9 mouse cellular contexts compared by ENCODE assay signal in the genomic region with DNA sequence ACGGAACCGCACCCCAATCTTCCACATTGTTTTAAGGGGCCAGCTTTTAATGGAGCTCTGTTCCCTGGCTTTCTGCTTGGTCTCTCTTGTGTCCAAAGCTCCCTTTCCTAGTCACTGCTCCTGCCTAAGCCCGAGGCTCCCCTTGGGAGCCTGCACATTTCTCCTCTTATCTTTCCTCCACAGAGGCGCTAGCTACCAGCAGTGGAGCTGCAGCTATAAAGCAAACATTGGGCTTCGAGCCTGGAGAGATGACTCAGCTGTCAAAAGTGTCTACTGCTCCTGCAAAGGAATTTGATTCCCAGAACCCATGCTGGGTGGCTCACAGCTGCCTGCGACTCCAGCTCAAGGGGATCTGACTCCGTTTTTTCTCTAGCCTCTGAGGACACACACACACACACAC. TPM values are rescaled to one million over a fixed set of nuclear protein-coding genes. Genes with fewer than 3 reads are reported as not detected.
DNase-seq lines count a peak whose midpoint lies in the region; ATAC-seq and TF ChIP-seq lines count a peak whose summit lies in the region.
"Had no signal": no experiment of that assay in that cellular context is flagged by ENCODE, and none has a peak within 500 bp of the region (broad histone marks: within the 10 kb centered on the region; RNA-seq: fewer than 3 reads in every experiment).

No protein-coding gene starts in this region.

- H3K27ac ChIP-seq in midbrain, embryonic 11.5 days (ENCODE audit: low read depth, low read length): no peak overlapping the region
- no peak overlapping the region for H3K27ac ChIP-seq in midbrain, embryonic 10.5 days (replicated peaks)
- peak overlapping the region; percentile 68 for H3K27ac ChIP-seq in heart, postnatal 0 days (ENCODE audit: low read depth)
- H3K27ac ChIP-seq in stomach, embryonic 15.5 days: peak overlapping the region; percentile 48; the same call in 1 of the 2 replicates
- H3K27ac ChIP-seq: limb, embryonic 12.5 days had no signal

- no peaks in the 10 kb centered on the region for H3K4me1 ChIP-seq in midbrain, embryonic 11.5 days (ENCODE audit: control insufficient read depth, insufficient read depth, low read length)
- no peaks in the 10 kb centered on the region for H3K4me1 ChIP-seq in midbrain, embryonic 10.5 days
- peaks cover 5% of the 10 kb centered on the region; the same call in 1 of the 2 replicates for H3K4me1 ChIP-seq in heart, postnatal 0 days (ENCODE audit: control insufficient read depth, insufficient read depth)
- no peaks in the 10 kb centered on the region for H3K4me1 ChIP-seq in stomach, embryonic 15.5 days
- H3K4me1 ChIP-seq: limb, embryonic 12.5 days had no signal

- H3K36me3 ChIP-seq in midbrain, embryonic 11.5 days (ENCODE audit: control insufficient read depth, insufficient read depth, low read length): no peaks in the 10 kb centered on the region
- no peaks in the 10 kb centered on the region for H3K36me3 ChIP-seq in midbrain, embryonic 10.5 days
- H3K36me3 ChIP-seq in heart, postnatal 0 days (replicated peaks; ENCODE audit: control insufficient read depth, insufficient read depth, low read length): no peaks in the 10 kb centered on the region
- H3K36me3 ChIP-seq in stomach, embryonic 15.5 days: no peaks in the 10 kb centered on the region
- H3K36me3 ChIP-seq: limb, embryonic 12.5 days had no signal

- TF ChIP-seq EP300 in heart, postnatal 0 days (IDR thresholded peaks at IDR 0.05; ENCODE audit: low read depth): no peak

- intact Hi-C loops in left cerebral cortex, postnatal 10 days (cut with DNase I): no loop called here

- DNase-seq in midbrain, embryonic 11.5 days (ENCODE audit: low spot score, missing footprints): peak; percentile 75
- no peak for DNase-seq in midbrain, embryonic 10.5 days (ENCODE audit: low spot score)
- DNase-seq in heart, postnatal 0 days (ENCODE audit: low spot score): peak; percentile 85
- peak; percentile 50 to 67 for DNase-seq in left cerebral cortex, postnatal 10 days (ENCODE audit: extremely low spot score in 1 of 2, low spot score in 2 of 2)
- no peak for DNase-seq in spleen, postnatal 10 days (ENCODE audit: low spot score in 2 of 2)

- H3K9me3 ChIP-seq in midbrain, embryonic 11.5 days (ENCODE audit: control insufficient read depth, low read length): no peaks in the 10 kb centered on the region
- H3K9me3 ChIP-seq in midbrain, embryonic 10.5 days (replicated peaks): peaks cover 4% of the 10 kb centered on the region; the same call in 1 of the 2 replicates
- H3K9me3 ChIP-seq in heart, postnatal 0 days (replicated peaks; ENCODE audit: control insufficient read depth, low read length): no peaks in the 10 kb centered on the region
- no peaks in the 10 kb centered on the region for H3K9me3 ChIP-seq in stomach, embryonic 15.5 days

- ATAC-seq in midbrain, embryonic 11.5 days (ENCODE audit: low FRiP score): no peak
- ATAC-seq in erythroblast, adult 5-6 weeks (replicated peaks; ENCODE audit: low FRiP score, poor library complexity, severe bottlenecking): 0 out of 2 replicates have a peak, but pooled peaks have one; percentile 30
- peak; percentile 89 for ATAC-seq in heart, postnatal 0 days (ENCODE audit: insufficient read depth, low read depth)
- peak; percentile 62 for ATAC-seq in stomach, embryonic 15.5 days (ENCODE audit: insufficient read depth, low FRiP score, low read depth)
- no peak for ATAC-seq in megakaryocyte, adult 5-6 weeks (ENCODE audit: poor library complexity, severe bottlenecking)

- no peaks in the 10 kb centered on the region for H3K27me3 ChIP-seq in midbrain, embryonic 11.5 days (ENCODE audit: control insufficient read depth, insufficient read depth, low read length)
- no peaks in the 10 kb centered on the region for H3K27me3 ChIP-seq in midbrain, embryonic 10.5 days (ENCODE audit: low read depth, poor library complexity, severe bottlenecking)
- no peaks in the 10 kb centered on the region for H3K27me3 ChIP-seq in heart, postnatal 0 days (ENCODE audit: control insufficient read depth, insufficient read depth, low read length)
- no peaks in the 10 kb centered on the region for H3K27me3 ChIP-seq in stomach, embryonic 15.5 days (replicated peaks)
- H3K27me3 ChIP-seq: limb, embryonic 12.5 days had no signal

- no peak overlapping the region for H3K9ac ChIP-seq in midbrain, embryonic 11.5 days (ENCODE audit: low read length)
- H3K9ac ChIP-seq in heart, postnatal 0 days (replicated peaks; ENCODE audit: low read depth, low read length): no peak overlapping the region
- no peak overlapping the region for H3K9ac ChIP-seq in stomach, embryonic 15.5 days
- H3K9ac ChIP-seq: limb, embryonic 12.5 days had no signal

- WGBS in midbrain, embryonic 11.5 days: 79% methylated on average over 7 of the region's 7 CpGs
- 82% methylated on average over 7 of the region's 7 CpGs for WGBS in midbrain, embryonic 10.5 days
- 22% methylated on average over 7 of the region's 7 CpGs for WGBS in heart, postnatal 0 days
- 37% methylated on average over 7 of the region's 7 CpGs for WGBS in stomach, embryonic 15.5 days

- H3K4me3 ChIP-seq in midbrain, embryonic 11.5 days (ENCODE audit: low read depth, low read length): no peak overlapping the region
- no peak overlapping the region for H3K4me3 ChIP-seq in midbrain, embryonic 10.5 days
- H3K4me3 ChIP-seq in heart, postnatal 0 days (ENCODE audit: low read depth, low read length): no peak overlapping the region
- H3K4me3 ChIP-seq in stomach, embryonic 15.5 days (replicated peaks): no peak overlapping the region
- H3K4me3 ChIP-seq: limb, embryonic 12.5 days had no signal

- TF ChIP-seq CTCF in heart, postnatal 0 days (IDR thresholded peaks at IDR 0.05; ENCODE audit: low read depth): no peak; the same call in 1 of the 2 replicates

- no peak overlapping the region for H3K4me2 ChIP-seq in midbrain, embryonic 11.5 days
- H3K4me2 ChIP-seq in heart, postnatal 0 days (ENCODE audit: low read depth, low read length): peak overlapping the region; percentile 26; the same call in 1 of the 2 replicates
- no peak overlapping the region for H3K4me2 ChIP-seq in stomach, embryonic 15.5 days
- H3K4me2 ChIP-seq: limb, embryonic 12.5 days had no signal

RNA-seq across cellular contexts. Expression of gene Plbd1, which starts 10.7 kb away (rescaled TPM):
- 0.84 and 1.4 TPM in 2 replicates for polyA plus RNA-seq in midbrain, embryonic 11.5 days (2014; fragmentation: Nextera tagmentation; extraction: Ambion mirVana)
- polyA plus RNA-seq in midbrain, embryonic 10.5 days (2016; fragmentation: Nextera tagmentation; extraction: Ambion mirVana): 1.2 and 1.5 TPM in 2 replicates
- 44.2 and 65.4 TPM in 2 replicates for total RNA-seq in erythroblast, adult 5-6 weeks (2015; ENCODE audit: low replicate concordance)
- 49.7 and 54.4 TPM in 2 replicates for total RNA-seq in erythroblast, adult 5-6 weeks (2017; ENCODE audit: low replicate concordance)
- total RNA-seq in heart, postnatal 0 days (2014; rRNA removed; ENCODE audit: low replicate concordance): 6.1 and 11.9 TPM in 2 replicates
- polyA plus RNA-seq in heart, postnatal 0 days (2015; fragmentation: Nextera tagmentation; extraction: Ambion mirVana): 11.7 and 13.3 TPM in 2 replicates
- under 1 TPM in 1 of 2 experiments, not detected in 1; 0.34 TPM for total RNA-seq in left cerebral cortex, postnatal 10 days (2021)
- 15.1 and 20.1 TPM in 2 replicates for polyA plus RNA-seq in stomach, embryonic 15.5 days (2015; fragmentation: Nextera tagmentation; extraction: Ambion mirVana)
- total RNA-seq in megakaryocyte, adult 5-6 weeks (2015): 346 and 350 TPM in 2 replicates
- total RNA-seq in megakaryocyte, adult 5-6 weeks (2017): 290 and 300 TPM in 2 replicates

Comparison
In these comparisons a context has a peak if more than half of its experiments do, and no peak if none do; other contexts are left out.
1. DNase-seq: peak in midbrain, embryonic 11.5 days (single experiment), heart, postnatal 0 days (single experiment) and left cerebral cortex, postnatal 10 days (2 of 2); none in midbrain, embryonic 10.5 days (single experiment) and spleen, postnatal 10 days (0 of 2).
2. ATAC-seq: peak in erythroblast, adult 5-6 weeks (single experiment), heart, postnatal 0 days (single experiment) and stomach, embryonic 15.5 days (single experiment); none in midbrain, embryonic 11.5 days (single experiment) and megakaryocyte, adult 5-6 weeks (single experiment).
3. H3K27ac ChIP-seq: peak in heart, postnatal 0 days (single experiment) and stomach, embryonic 15.5 days (single experiment); none in midbrain, embryonic 11.5 days (single experiment) and midbrain, embryonic 10.5 days (single experiment).